Mouse (Mus musculus) embryonic facial prominence, embryonic 11.5 days (tissue): ENCODE results near the gene Hoxa2. TPM values are rescaled to one million over a fixed set of nuclear protein-coding genes. Genes with fewer than 3 reads are reported as not detected.
A peak's percentile ranks its signal among the peaks of the same experiment; 100 is the strongest.

Experiments
- ATAC-seq: fragments of 200-750 bp; cut with Nextera tagmentation; replicated peaks from 2 replicates; pipeline ENCODE4 v1.8.0; 2017; ENCODE audit warnings: low read depth; ENCODE audit not compliant: insufficient number of reproducible peaks, low FRiP score, low TSS enrichment
- DNase-seq: peaks from one replicate; pipeline ENCODE4 v3.0.0-alpha.2; 2015; ENCODE audit warnings: low spot score
- H3K27ac ChIP-seq: fragments of 300-500 bp; sonication (generic); replicated peaks from 2 replicates; pipeline ENCODE4 v1.5.1; 2014; ENCODE audit warnings: mild to moderate bottlenecking, low read depth, low read length, control low read depth
- H3K27me3 ChIP-seq: fragments of 300-500 bp; sonication (generic); 2 replicates; pipeline ENCODE4 v1.6.1; 2014; ENCODE audit warnings: mild to moderate bottlenecking, low read length, moderate library complexity, mixed read lengths; ENCODE audit not compliant: control insufficient read depth, insufficient read depth
- H3K36me3 ChIP-seq: fragments of 300-500 bp; sonication (generic); replicated peaks from 2 replicates; pipeline ENCODE4 v1.6.1; 2014; ENCODE audit warnings: low read depth, mild to moderate bottlenecking, low read length, moderate library complexity, mixed read lengths; ENCODE audit not compliant: control insufficient read depth, insufficient read depth
- H3K4me1 ChIP-seq: fragments of 300-500 bp; sonication (generic); 2 replicates; pipeline ENCODE4 v1.6.1; 2014; ENCODE audit warnings: low read length, mixed read lengths; ENCODE audit not compliant: control insufficient read depth, insufficient read depth
- H3K4me2 ChIP-seq: fragments of 300-500 bp; sonication (generic); 2 replicates; pipeline ENCODE4 v1.6.1; 2014; ENCODE audit warnings: low read depth, mild to moderate bottlenecking, control low read depth, low read length, moderate library complexity
- H3K4me3 ChIP-seq: fragments of 300-500 bp; sonication (generic); 2 replicates; pipeline ENCODE4 v1.5.1; 2014; ENCODE audit warnings: low read depth, low read length, control low read depth
- H3K9ac ChIP-seq: fragments of 300-500 bp; sonication (generic); replicated peaks from 2 replicates; pipeline ENCODE4 v1.6.1; 2014; ENCODE audit warnings: mild to moderate bottlenecking, control low read depth, low read length
- H3K9me3 ChIP-seq: fragments of 300-500 bp; sonication (generic); replicated peaks from 2 replicates; pipeline ENCODE4 v1.6.1; 2016; ENCODE audit warnings: mild to moderate bottlenecking, low read length, inconsistent platforms, mixed read lengths; ENCODE audit not compliant: control insufficient read depth
- WGBS: fragments of 180-500 bp; shearing (Covaris S2); extraction: QIAGEN DNeasy Blood & Tissue Kit; methylation state at CpG from one replicate; pipeline ENCODE4 v1.1.7; 2014; 5-methylcytosine and 5-hydroxymethylcytosine counted together
- polyA plus RNA-seq: library from polyadenylated mRNA; unstranded; fragments of >200 nt; fragmentation: Nextera tagmentation; extraction: Ambion mirVana; gene quantifications from 2 replicates; pipeline ENCODE4 v1.2.1, GENCODE M21; 2014

Hoxa2 gene
- polyA plus RNA-seq, 1 experiment from 2014 or later: 24.1 TPM

GRCm38 (mm10) chr6:52170166-52170897 lies 5.7 kb upstream of the Hoxa2 start:
- DNase-seq (no peak), ATAC-seq (no peak; the same call in 1 of the 2 replicates)
- Histone ChIP-seq H3K4me1 (no peaks in the 10 kb centered on the region; the same call in 1 of the 2 replicates), H3K27ac (peak overlapping the region; percentile 41), H3K9me3 (no peaks in the 10 kb centered on the region), H3K4me3 (peak overlapping the region; percentile 17), H3K27me3 (peaks cover 71% of the 10 kb centered on the region), H3K36me3 (no peaks in the 10 kb centered on the region), H3K4me2 (peak overlapping the region; percentile 19), H3K9ac (peak overlapping the region; percentile 30)
- under 1% methylated on average over 40 of the region's 40 CpGs for WGBS

- Histone ChIP-seq H3K27ac (peak overlapping the region; percentile 41; the same call in 1 of the 2 replicates), H3K4me3 (peak overlapping the region; percentile 17), H3K4me2 (peak overlapping the region; percentile 19), H3K27me3 (peaks cover 67% of the 10 kb centered on the region), H3K4me1 (no peaks in the 10 kb centered on the region; the same call in 1 of the 2 replicates), H3K36me3 (no peaks in the 10 kb centered on the region), H3K9me3 (no peaks in the 10 kb centered on the region), H3K9ac (peak overlapping the region; percentile 30; the same call in 1 of the 2 replicates)
- 6% methylated on average over 15 of the region's 16 CpGs for WGBS
- ATAC-seq: no peak
- no peak for DNase-seq
Measured at GRCm38 (mm10) chr6:52169499-52170165, 5.0 kb upstream of the Hoxa2 start.

DNA sequence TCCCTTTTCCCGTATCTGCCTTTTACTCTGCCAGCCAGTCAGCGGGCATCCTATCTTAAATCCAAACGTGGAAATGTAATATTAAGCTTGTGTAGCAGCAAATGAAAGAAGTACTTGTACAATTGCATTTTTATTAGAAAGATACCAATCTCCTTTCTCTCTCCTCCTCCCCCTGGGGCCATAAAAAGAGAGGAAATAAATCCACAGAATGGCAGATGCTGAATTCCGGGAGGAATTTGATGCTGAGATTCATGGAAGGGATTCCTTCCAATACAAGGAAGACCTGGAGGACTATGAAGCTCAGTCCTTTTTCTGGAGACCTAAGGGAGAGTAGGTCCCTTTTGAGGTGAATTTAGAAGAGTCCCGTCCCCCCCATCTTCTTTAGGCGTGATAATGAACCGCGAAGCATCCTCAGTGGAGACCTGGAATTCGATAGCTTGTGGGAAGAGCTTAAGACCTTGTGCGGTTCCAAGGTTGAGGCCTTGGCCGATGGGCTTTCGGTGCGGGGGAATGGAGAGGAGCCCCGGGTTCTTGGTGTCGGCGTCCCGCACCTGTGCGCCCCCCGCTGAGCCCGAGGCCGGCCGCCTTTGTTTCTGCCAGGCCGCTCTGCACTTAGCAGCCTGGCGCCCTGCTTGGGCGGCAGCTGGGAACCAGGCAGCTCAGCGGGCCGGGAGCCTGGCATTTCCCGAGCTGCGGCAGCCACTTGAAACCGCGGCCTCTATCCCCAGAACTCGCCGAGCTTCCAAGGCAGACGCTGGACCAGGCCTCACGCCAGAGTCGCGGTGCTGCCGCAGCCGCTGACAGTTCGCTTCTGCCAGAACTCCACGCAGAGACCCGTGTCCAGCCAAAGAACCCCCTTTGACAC lies 3.8 kb upstream of the Hoxa2 start:
- Histone ChIP-seq H3K9me3 (no peaks in the 10 kb centered on the region), H3K4me3 (peak overlapping the region; percentile 24), H3K4me2 (peak overlapping the region; percentile 44), H3K27ac (peak overlapping the region; percentile 60; the same call in 1 of the 2 replicates), H3K4me1 (no peaks in the 10 kb centered on the region; the same call in 1 of the 2 replicates), H3K27me3 (peaks cover 79% of the 10 kb centered on the region), H3K36me3 (no peaks in the 10 kb centered on the region), H3K9ac (peak overlapping the region; percentile 62)
- ATAC-seq (no peak), DNase-seq (no peak)
- under 1% methylated on average over 42 of the region's 42 CpGs for WGBS

- Histone ChIP-seq H3K4me3 (peak overlapping the region; percentile 24), H3K36me3 (no peaks in the 10 kb centered on the region), H3K4me2 (peak overlapping the region; percentile 15), H3K9ac (peak overlapping the region; percentile 62), H3K9me3 (no peaks in the 10 kb centered on the region), H3K27me3 (peaks cover 79% of the 10 kb centered on the region), H3K27ac (peak overlapping the region; percentile 60; the same call in 1 of the 2 replicates), H3K4me1 (no peaks in the 10 kb centered on the region; the same call in 1 of the 2 replicates)
- ATAC-seq (no peak), DNase-seq (no peak)
- WGBS: under 1% methylated on average over 14 of the region's 14 CpGs
Measured at GRCm38 (mm10) chr6:52167736-52168161, 3.1 kb upstream of the Hoxa2 start.

- peaks cover 74% of the 10 kb centered on the region for H3K27me3 ChIP-seq
- ATAC-seq: no peak
- WGBS: 7% methylated on average over 1 of the region's 1 CpGs
- no peaks in the 10 kb centered on the region for H3K36me3 ChIP-seq
- H3K27ac ChIP-seq: peak overlapping the region; percentile 60; the same call in 1 of the 2 replicates
- H3K9ac ChIP-seq: peak overlapping the region; percentile 62
- peak overlapping the region; percentile 15; the same call in 1 of the 2 replicates for H3K4me2 ChIP-seq
- no peak for DNase-seq
- H3K4me3 ChIP-seq: peak overlapping the region; percentile 34
- H3K4me1 ChIP-seq: no peaks in the 10 kb centered on the region; the same call in 1 of the 2 replicates
- no peaks in the 10 kb centered on the region for H3K9me3 ChIP-seq
Measured at GRCm38 (mm10) chr6:52167176-52167575, 2.5 kb upstream of the Hoxa2 start.

DNA sequence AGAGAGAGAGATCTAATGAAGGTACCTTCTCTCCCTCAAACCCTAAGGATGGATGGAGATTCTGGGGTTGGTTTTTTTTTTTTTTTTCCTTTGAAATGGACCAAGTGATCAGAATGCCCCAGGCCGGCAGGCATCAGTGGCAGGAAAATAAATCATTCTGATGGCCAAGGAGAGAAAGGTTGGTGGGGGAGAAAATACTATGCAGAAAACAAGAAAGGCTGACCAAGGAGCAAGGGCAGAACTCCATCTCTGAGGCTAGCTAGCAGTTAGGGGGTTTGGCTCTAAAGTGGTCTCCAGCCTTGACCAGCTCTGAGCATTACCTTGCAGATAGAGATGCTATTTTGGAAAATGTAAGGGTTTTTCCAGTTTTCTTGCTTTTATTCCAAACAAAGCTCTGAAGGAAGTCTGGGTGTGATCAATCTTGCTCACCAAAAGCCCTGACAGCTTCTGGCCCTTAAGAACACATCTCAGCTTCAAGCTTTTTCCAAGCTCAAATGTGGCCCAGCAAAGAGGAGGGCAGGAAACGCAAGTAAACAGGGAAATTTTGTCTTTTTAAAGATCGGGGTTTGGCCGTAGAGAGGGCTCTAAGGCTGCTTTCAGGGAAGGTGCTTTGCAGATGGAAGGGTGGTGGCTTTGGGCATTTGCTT lies 1.9 kb upstream of the Hoxa2 start:
- no peaks in the 10 kb centered on the region for H3K36me3 ChIP-seq
- H3K4me3 ChIP-seq: peak overlapping the region; percentile 34
- H3K4me2 ChIP-seq: 0 out of 2 replicates have a peak overlapping the region, but pooled peaks have one; percentile 2
- H3K4me1 ChIP-seq: no peaks in the 10 kb centered on the region
- H3K9ac ChIP-seq: peak overlapping the region; percentile 62
- H3K9me3 ChIP-seq: no peaks in the 10 kb centered on the region
- no peak for ATAC-seq
- H3K27me3 ChIP-seq: peaks cover 68% of the 10 kb centered on the region
- peak overlapping the region; percentile 16; the same call in 1 of the 2 replicates for H3K27ac ChIP-seq
- under 1% methylated on average over 4 of the region's 4 CpGs for WGBS
- no peak for DNase-seq
